Mouse (Mus musculus) E14TG2a.4 (cell line): Measurements from ENCODE around the gene B4galt3.
A peak's percentile ranks its signal among the peaks of the same experiment; 100 is the strongest.

Experiments
- H3K27me3 ChIP-seq: 2 replicates; pipeline ENCODE4 v1.6.1; 2014; ENCODE audit warnings: low read length, control low read depth; ENCODE audit not compliant: insufficient read depth
- H3K36me3 ChIP-seq: 2 replicates; pipeline ENCODE4 v1.6.1; 2014; ENCODE audit warnings: low read length, control low read depth; ENCODE audit not compliant: insufficient read depth
- H3K4me1 ChIP-seq: replicated peaks from 2 replicates; pipeline ENCODE4 v1.6.1; 2014; ENCODE audit warnings: low read depth, low read length, control low read depth
- H3K4me3 ChIP-seq: replicated peaks from 2 replicates; pipeline ENCODE4 v1.5.1; 2014; ENCODE audit warnings: mild to moderate bottlenecking, low read length
- H3K9me3 ChIP-seq: 2 replicates; pipeline ENCODE4 v1.6.1; 2014; ENCODE audit warnings: low read length, control low read depth
- CTCF ChIP-seq: conservative IDR thresholded peaks from 2 replicates; pipeline ENCODE4 v1.5.1; 2014; ENCODE audit warnings: low read length
- NANOG ChIP-seq: IDR thresholded peaks from 2 replicates; pipeline ENCODE4 v1.6.1; 2014; ENCODE audit warnings: borderline replicate concordance, low read length, mixed read lengths
- POU5F1 ChIP-seq: IDR thresholded peaks from 2 replicates; pipeline ENCODE4 v1.6.1; 2014; ENCODE audit warnings: low read length, borderline replicate concordance

B4galt3 gene

DNA sequence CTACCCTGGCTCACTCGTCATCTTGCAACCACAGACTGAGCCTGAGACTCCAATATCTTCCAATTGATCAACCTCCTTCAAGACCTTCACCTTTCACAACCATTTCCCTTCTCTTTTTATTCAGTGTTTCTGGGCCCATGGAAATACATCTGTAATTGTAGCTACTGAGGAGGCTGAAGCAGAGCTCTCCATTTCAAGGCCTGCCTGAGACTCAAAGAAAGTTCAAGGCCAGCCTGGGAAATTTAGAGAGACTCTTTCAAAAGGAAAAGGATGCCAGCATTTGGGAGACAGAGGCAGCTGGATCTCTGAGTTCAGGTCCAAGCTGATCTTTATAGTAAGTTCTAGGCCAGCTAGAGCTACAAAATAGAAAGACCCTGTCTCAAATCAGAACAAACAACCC is 42.2 kb upstream of the B4galt3 start:
- H3K36me3 ChIP-seq = no peaks in the 10 kb centered on the region
- TF ChIP-seq POU5F1 (no peak), NANOG (no peak), CTCF (no peak)
- no peak overlapping the region for H3K4me3 ChIP-seq

GRCm38 (mm10) chr1:171229750-171230149 is 40.4 kb upstream of the B4galt3 start:
- no peak for TF ChIP-seq POU5F1
- TF ChIP-seq CTCF = no peak
- TF ChIP-seq NANOG = no peak
- H3K4me1 ChIP-seq = peaks cover 52% of the 10 kb centered on the region
- H3K36me3 ChIP-seq = peaks cover 7% of the 10 kb centered on the region
- no peaks in the 10 kb centered on the region for H3K27me3 ChIP-seq
- no peak overlapping the region for H3K4me3 ChIP-seq
- no peaks in the 10 kb centered on the region for H3K9me3 ChIP-seq

More for the DNA sequence above, 42.2 kb upstream of the B4galt3 start:
- no peaks in the 10 kb centered on the region for H3K27me3 ChIP-seq
- no peaks in the 10 kb centered on the region for H3K9me3 ChIP-seq
- peaks cover 45% of the 10 kb centered on the region for H3K4me1 ChIP-seq

GRCm38 (mm10) chr1:171230215-171230614 is 39.9 kb upstream of the B4galt3 start:
- Histone ChIP-seq H3K9me3 (no peaks in the 10 kb centered on the region), H3K4me3 (no peak overlapping the region), H3K4me1 (peaks cover 53% of the 10 kb centered on the region), H3K27me3 (no peaks in the 10 kb centered on the region), H3K36me3 (peaks cover 12% of the 10 kb centered on the region)
- no peak for TF ChIP-seq NANOG
- TF ChIP-seq POU5F1 = no peak

GRCm38 (mm10) chr1:171231844-171232243 is 38.3 kb upstream of the B4galt3 start:
- TF ChIP-seq NANOG (no peak), CTCF (no peak), POU5F1 (no peak)
- peaks cover 48% of the 10 kb centered on the region for H3K4me1 ChIP-seq
- no peaks in the 10 kb centered on the region for H3K27me3 ChIP-seq
- peaks cover 27% of the 10 kb centered on the region for H3K36me3 ChIP-seq
- no peak overlapping the region for H3K4me3 ChIP-seq
- H3K9me3 ChIP-seq = no peaks in the 10 kb centered on the region

DNA sequence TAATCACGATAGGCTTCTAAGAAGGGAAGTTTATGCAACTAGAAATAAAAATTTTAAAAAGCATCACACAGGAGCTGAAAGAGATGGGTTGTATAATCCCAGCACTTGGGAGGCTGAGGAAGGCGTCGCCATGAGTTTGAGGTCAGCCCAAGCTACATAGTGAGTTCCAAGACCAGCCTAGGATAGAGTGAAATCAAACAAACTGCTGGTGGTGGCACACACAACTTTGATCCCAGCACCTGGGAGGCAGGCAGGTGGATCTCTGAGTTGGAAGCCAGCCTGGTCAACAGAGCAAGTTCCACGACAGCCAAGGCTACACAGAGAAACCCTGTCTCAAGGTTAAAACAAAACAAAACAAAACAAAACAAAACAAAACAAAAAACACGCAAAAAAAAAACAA is 37.8 kb upstream of the B4galt3 start:
- TF ChIP-seq NANOG = no peak
- TF ChIP-seq POU5F1 = no peak
- TF ChIP-seq CTCF = no peak
- Histone ChIP-seq H3K27me3 (no peaks in the 10 kb centered on the region), H3K36me3 (peaks cover 32% of the 10 kb centered on the region)

DNA sequence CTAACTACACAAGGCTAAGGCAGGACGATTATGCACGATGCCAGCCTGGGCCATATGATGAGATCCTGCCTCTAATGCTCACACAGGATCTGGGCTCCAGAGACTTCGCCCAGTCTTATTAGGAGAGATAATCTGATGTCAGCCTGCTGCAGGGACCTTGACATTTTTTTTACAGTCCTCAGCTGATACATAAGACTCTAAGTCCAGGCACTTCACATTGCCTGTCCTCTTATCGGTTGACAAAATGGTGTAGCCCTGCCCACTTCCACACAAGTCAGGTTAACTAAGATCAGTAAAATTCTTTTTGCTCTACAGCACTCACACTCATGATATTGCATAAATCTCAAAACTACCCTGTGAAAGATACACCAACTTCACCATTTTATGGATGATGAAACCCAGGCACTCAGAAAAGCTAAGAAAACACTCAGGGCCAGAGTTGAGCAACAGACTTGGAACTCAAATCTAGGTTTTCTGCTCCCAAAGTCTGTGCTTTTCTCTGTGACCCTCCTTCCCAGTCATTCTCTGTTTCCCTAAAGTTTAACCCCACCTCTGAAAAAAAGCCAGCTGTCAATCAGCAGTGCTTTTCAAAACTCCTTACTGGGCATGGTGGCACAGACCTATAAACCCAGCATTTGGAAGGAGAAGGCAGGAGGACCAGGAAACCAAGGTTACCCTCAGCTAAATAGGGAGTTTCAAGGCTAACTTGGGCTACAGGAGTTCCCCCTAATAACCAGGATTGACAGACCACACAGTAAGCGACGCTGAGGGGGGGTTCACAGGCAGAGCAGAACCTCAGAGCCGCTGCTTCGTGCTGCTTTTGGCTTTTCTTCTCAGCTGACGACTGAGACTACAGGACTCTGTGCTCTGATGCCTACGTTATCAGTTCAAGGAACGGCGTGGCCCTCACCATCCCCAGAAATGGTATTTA is 37.1 kb upstream of the B4galt3 start:
- TF ChIP-seq CTCF (no peak), NANOG (no peak), POU5F1 (no peak)
- H3K9me3 ChIP-seq = no peaks in the 10 kb centered on the region
- no peaks in the 10 kb centered on the region for H3K27me3 ChIP-seq
- H3K4me1 ChIP-seq = peaks cover 49% of the 10 kb centered on the region
- H3K4me3 ChIP-seq = no peak overlapping the region
- peaks cover 39% of the 10 kb centered on the region for H3K36me3 ChIP-seq

More for the DNA sequence above, 37.8 kb upstream of the B4galt3 start:
- Histone ChIP-seq H3K4me1 (peaks cover 51% of the 10 kb centered on the region), H3K4me3 (no peak overlapping the region), H3K9me3 (no peaks in the 10 kb centered on the region)

DNA sequence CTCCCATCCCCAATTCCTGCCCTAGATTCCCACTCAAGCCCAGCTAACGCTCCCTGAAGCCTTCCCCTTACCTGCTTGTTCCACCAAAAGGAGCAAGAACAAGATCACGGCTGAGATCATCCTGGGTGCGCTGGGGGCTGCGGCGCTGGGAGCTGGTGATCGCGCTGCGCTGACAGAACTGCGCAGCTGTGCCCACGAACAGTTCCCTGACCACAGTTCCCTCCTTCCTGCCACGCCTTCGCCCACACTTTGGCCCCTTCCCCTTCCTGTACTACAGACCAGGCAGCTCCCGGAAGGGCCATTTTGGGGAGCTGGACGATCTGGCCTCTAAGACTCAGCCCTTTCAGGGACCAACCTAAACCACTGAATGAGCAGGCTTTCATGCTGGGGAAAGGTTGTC is 36.0 kb upstream of the B4galt3 start, which contains the start of gene Fcer1g:
Gene Fcer1g (minus strand): TSS at position 240 of the 400 bp plus-strand sequence.
- H3K4me1 ChIP-seq = peaks cover 52% of the 10 kb centered on the region
- peak within 1 kb of the TSS; percentile 23; the same call in 1 of the 2 replicates for H3K4me3 ChIP-seq
- no peaks in the 10 kb centered on the region for H3K9me3 ChIP-seq
- no peaks in the 10 kb centered on the region for H3K27me3 ChIP-seq
- H3K36me3 ChIP-seq = peaks cover 49% of the 10 kb centered on the region
- TF ChIP-seq POU5F1 (no peak), CTCF (no peak), NANOG (no peak)

DNA sequence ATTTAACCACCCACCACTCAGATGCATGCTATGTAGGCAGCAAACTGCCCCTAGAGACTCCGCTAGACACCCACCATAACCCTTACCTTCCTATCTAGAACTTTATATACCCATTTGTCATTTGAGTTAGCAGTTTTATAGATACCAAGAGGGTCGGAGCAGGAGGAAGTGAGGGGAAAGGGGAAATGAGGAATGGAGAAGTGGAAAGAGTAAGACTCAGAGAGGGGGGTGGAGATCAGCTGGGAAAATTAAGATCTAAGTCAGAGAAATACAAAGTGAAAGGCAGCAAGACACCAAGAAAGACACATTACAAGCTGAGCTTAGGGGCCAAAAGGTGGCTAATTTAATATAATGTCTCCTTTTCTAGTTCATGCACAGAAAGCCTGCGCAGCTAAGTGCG is 35.6 kb upstream of the B4galt3 start:
- peaks cover 53% of the 10 kb centered on the region for H3K36me3 ChIP-seq
- peaks cover 52% of the 10 kb centered on the region for H3K4me1 ChIP-seq
- H3K27me3 ChIP-seq = no peaks in the 10 kb centered on the region
- TF ChIP-seq NANOG (no peak), CTCF (no peak), POU5F1 (no peak)
- peak overlapping the region; percentile 23; the same call in 1 of the 2 replicates for H3K4me3 ChIP-seq
- H3K9me3 ChIP-seq = no peaks in the 10 kb centered on the region

- H3K4me3 ChIP-seq = no peak overlapping the region
- H3K36me3 ChIP-seq = peaks cover 63% of the 10 kb centered on the region
- peaks cover 48% of the 10 kb centered on the region for H3K4me1 ChIP-seq
- no peaks in the 10 kb centered on the region for H3K27me3 ChIP-seq
- H3K9me3 ChIP-seq = no peaks in the 10 kb centered on the region
- TF ChIP-seq CTCF = no peak
- no peak for TF ChIP-seq POU5F1
- TF ChIP-seq NANOG = no peak
Measured at GRCm38 (mm10) chr1:171235791-171236190, 34.3 kb upstream of the B4galt3 start.
